Mouse (Mus musculus) liver, embryonic 14.5 days (tissue): ENCODE data around the gene Lrig2. TPM values are rescaled to one million over a fixed set of nuclear protein-coding genes. Genes with fewer than 3 reads are reported as not detected.

Source experiments
- ATAC-seq: fragments of 200-750 bp; cut with Nextera tagmentation; 2 replicates; pipeline ENCODE4 v1.8.0; 2017; ENCODE audit warnings: moderate number of reproducible peaks, mild to moderate bottlenecking, moderate library complexity; ENCODE audit not compliant: insufficient read depth
- DNase-seq, 3 experiments: peaks; one replicate each; pipeline ENCODE4 v3.0.0-alpha.2; 2012 to 2013; ENCODE audit warnings: low read depth in 3 of 3, low spot score in 3 of 3
- H3K27ac ChIP-seq: fragments of 300-500 bp; sonication (generic); 2 replicates; pipeline ENCODE4 v1.5.1; 2014; ENCODE audit warnings: moderate library complexity, mild to moderate bottlenecking, control low read depth, inconsistent platforms
- H3K27me3 ChIP-seq: fragments of 300-500 bp; sonication (generic); 2 replicates; pipeline ENCODE4 v1.6.1; 2014; ENCODE audit warnings: mild to moderate bottlenecking, low read length, moderate library complexity; ENCODE audit not compliant: control insufficient read depth, insufficient read depth
- H3K36me3 ChIP-seq: fragments of 300-500 bp; sonication (generic); replicated peaks from 2 replicates; pipeline ENCODE4 v1.6.1; 2014; ENCODE audit warnings: low read depth; ENCODE audit not compliant: control insufficient read depth, insufficient read depth
- H3K4me1 ChIP-seq, 2 experiments: fragments of 200-500 bp in 1 of 2; fragments of 300-500 bp in 1 of 2; sonication (generic) in 1 of 2; replicated peaks; 2 replicates each; pipeline ENCODE4 v1.6.1; 2012 to 2014; ENCODE audit warnings: antibody characterized with exemption in 1 of 2, inconsistent platforms in 1 of 2, low read length in 1 of 2; ENCODE audit not compliant: control insufficient read depth in 2 of 2, insufficient read depth in 2 of 2
- H3K4me2 ChIP-seq: fragments of 300-500 bp; sonication (generic); 2 replicates; pipeline ENCODE4 v1.6.1; 2014; ENCODE audit warnings: low read depth, mild to moderate bottlenecking, control low read depth, moderate library complexity
- H3K4me3 ChIP-seq, 2 experiments: fragments of 200-500 bp in 1 of 2; fragments of 300-500 bp in 1 of 2; sonication (generic) in 1 of 2; 2 replicates each; pipeline ENCODE4 v1.5.1; 2012 to 2014; ENCODE audit warnings: low read depth in 2 of 2, low read length in 2 of 2, mild to moderate bottlenecking in 2 of 2, control low read depth in 1 of 2, inconsistent platforms in 1 of 2, moderate library complexity in 1 of 2; ENCODE audit not compliant: insufficient read depth in 1 of 2
- H3K9ac ChIP-seq: fragments of 300-500 bp; sonication (generic); replicated peaks from 2 replicates; pipeline ENCODE4 v1.6.1; 2014; ENCODE audit warnings: mild to moderate bottlenecking, control low read depth, moderate library complexity
- H3K9me3 ChIP-seq: fragments of 300-500 bp; sonication (generic); 2 replicates; pipeline ENCODE4 v1.6.1; 2016; ENCODE audit warnings: low read length, mixed read lengths; ENCODE audit not compliant: control insufficient read depth
- CTCF ChIP-seq: IDR thresholded peaks from 2 replicates; pipeline ENCODE4 v1.5.1; 2016; ENCODE audit warnings: antibody characterized with exemption, low read depth, control low read depth
- EP300 ChIP-seq: IDR thresholded peaks from 2 replicates; pipeline ENCODE4 v1.6.1; 2016; ENCODE audit warnings: antibody characterized with exemption, low read depth
- WGBS: fragments of 180-500 bp; shearing (Covaris S2); extraction: QIAGEN DNeasy Blood & Tissue Kit; methylation state at CpG from one replicate; pipeline ENCODE4 v1.1.7; 2014; ENCODE audit not compliant: insufficient replicate concordance; 5-methylcytosine and 5-hydroxymethylcytosine counted together
- polyA plus RNA-seq, 2 experiments: library from polyadenylated mRNA; depleted of rRNA in 1 of 2; stranded (reverse) in 1 of 2; unstranded in 1 of 2; fragments of >200 nt; fragmentation: Nextera tagmentation in 1 of 2; extraction: Ambion mirVana in 1 of 2; gene quantifications; 2 replicates each; pipeline versions ENCODE4 v1.2.1 to v1.2.3; 2012 to 2014

The Lrig2 gene
- polyA plus RNA-seq, 2 experiments: 1.9 to 3.1 TPM

- DNase-seq (no peak), ATAC-seq (no peak)
- H3K4me1 ChIP-seq: peaks cover 0 to 15% of the 10 kb centered on the region in 2 experiments; a peak in 2 of 4 replicates
- 73% methylated on average over 7 of the region's 7 CpGs for WGBS
- no peak overlapping the region for H3K4me2 ChIP-seq
- no peaks in the 10 kb centered on the region for H3K27me3 ChIP-seq
- no peak for TF ChIP-seq EP300
- TF ChIP-seq CTCF: no peak
- H3K36me3 ChIP-seq: no peaks in the 10 kb centered on the region
- no peak overlapping the region for H3K4me3 ChIP-seq
- H3K9ac ChIP-seq: no peak overlapping the region
- no peak overlapping the region for H3K27ac ChIP-seq
- no peaks in the 10 kb centered on the region for H3K9me3 ChIP-seq
These were observed 74.1 kb downstream of the Lrig2 start for GRCm38 (mm10) chr3:104437576-104437975.

- TF ChIP-seq EP300: no peak
- no peak for TF ChIP-seq CTCF
These were observed 75.8 kb downstream of the Lrig2 start for GRCm38 (mm10) chr3:104435947-104436346.

GRCm38 (mm10) chr3:104434246-104434696 is 77.4 kb downstream of the Lrig2 start:
- Histone ChIP-seq H3K27ac (no peak overlapping the region), H3K9ac (no peak overlapping the region), H3K27me3 (no peaks in the 10 kb centered on the region), H3K4me2 (peak overlapping the region; percentile 49), H3K4me3 (peak overlapping the region; percentile 4 to 35; a peak in 2 of 4 replicates), H3K4me1 (peaks cover 0 to 6% of the 10 kb centered on the region in 2 experiments; a peak in 1 of 4 replicates), H3K9me3 (no peaks in the 10 kb centered on the region), H3K36me3 (no peaks in the 10 kb centered on the region)
- TF ChIP-seq EP300: no peak
- TF ChIP-seq CTCF: no peak
- WGBS: 3% methylated on average over 9 of the region's 9 CpGs
- ATAC-seq (0 out of 2 replicates have a peak, but pooled peaks have one; percentile 28), DNase-seq (no peak)

More at GRCm38 (mm10) chr3:104435947-104436346, 75.8 kb downstream of the Lrig2 start:
- ATAC-seq (no peak), DNase-seq (no peak)
- 71% methylated on average over 3 of the region's 3 CpGs for WGBS
- H3K9ac ChIP-seq: no peak overlapping the region
- no peaks in the 10 kb centered on the region for H3K27me3 ChIP-seq
- no peak overlapping the region for H3K4me2 ChIP-seq
- no peaks in the 10 kb centered on the region for H3K9me3 ChIP-seq
- H3K4me3 ChIP-seq: no peak overlapping the region
- H3K27ac ChIP-seq: no peak overlapping the region
- no peaks in the 10 kb centered on the region for H3K36me3 ChIP-seq
- H3K4me1 ChIP-seq: peaks cover 0 to 8% of the 10 kb centered on the region in 2 experiments; a peak in 1 of 4 replicates

- H3K4me1 ChIP-seq: peaks cover 0 to 6% of the 10 kb centered on the region in 2 experiments; a peak in 1 of 4 replicates
- ATAC-seq (no peak), DNase-seq (no peak)
- H3K9ac ChIP-seq: no peak overlapping the region
- H3K27ac ChIP-seq: no peak overlapping the region
- H3K27me3 ChIP-seq: no peaks in the 10 kb centered on the region
- WGBS: 64% methylated on average over 6 of the region's 6 CpGs
- no peak for TF ChIP-seq EP300
- no peak for TF ChIP-seq CTCF
- H3K4me2 ChIP-seq: no peak overlapping the region
- H3K9me3 ChIP-seq: no peaks in the 10 kb centered on the region
- no peak overlapping the region for H3K4me3 ChIP-seq
- no peaks in the 10 kb centered on the region for H3K36me3 ChIP-seq
These were observed 79.1 kb downstream of the Lrig2 start for GRCm38 (mm10) chr3:104432651-104433050.

GRCm38 (mm10) chr3:104431848-104432159 is 79.9 kb downstream of the Lrig2 start:
- WGBS: 34% methylated on average over 10 of the region's 10 CpGs
- no peak overlapping the region for H3K4me3 ChIP-seq
- H3K9me3 ChIP-seq: no peaks in the 10 kb centered on the region
- ATAC-seq (peak; percentile 26; the same call in 1 of the 2 replicates), DNase-seq (no peak)
- no peak overlapping the region for H3K4me2 ChIP-seq
- H3K27ac ChIP-seq: no peak overlapping the region
- TF ChIP-seq CTCF (no peak), EP300 (no peak)
- H3K4me1 ChIP-seq: peaks cover 0 to 6% of the 10 kb centered on the region in 2 experiments; a peak in 1 of 4 replicates
- H3K36me3 ChIP-seq: no peaks in the 10 kb centered on the region
- no peak overlapping the region for H3K9ac ChIP-seq
- H3K27me3 ChIP-seq: no peaks in the 10 kb centered on the region
